Mouse (Mus musculus) midbrain, embryonic 13.5 days (tissue): ENCODE measurements at regions not wholly inside any gene's neighbourhood (a gene's known extent, or its start where the extent isn't known, plus 50 kb on each side); places are given as distances from the start of the nearest gene placed in this dataset.

Experiments used
- ATAC-seq: fragments of 200-750 bp; cut with Nextera tagmentation; 2 replicates; pipeline ENCODE4 v1.8.0; 2017; ENCODE audit warnings: mild to moderate bottlenecking, moderate TSS enrichment, moderate library complexity
- H3K27ac ChIP-seq: fragments of 300-500 bp; sonication (generic); 2 replicates; pipeline ENCODE4 v1.5.1; 2015; ENCODE audit warnings: inconsistent platforms, mild to moderate bottlenecking, moderate library complexity
- H3K27me3 ChIP-seq: fragments of 300-500 bp; sonication (generic); 2 replicates; pipeline ENCODE4 v1.6.1; 2015; ENCODE audit warnings: mild to moderate bottlenecking, inconsistent platforms
- H3K36me3 ChIP-seq: fragments of 300-500 bp; sonication (generic); 2 replicates; pipeline ENCODE4 v1.6.1; 2015; ENCODE audit warnings: mild to moderate bottlenecking, inconsistent platforms
- H3K4me1 ChIP-seq: fragments of 300-500 bp; sonication (generic); replicated peaks from 2 replicates; pipeline ENCODE4 v1.6.1; 2015; ENCODE audit warnings: inconsistent platforms
- H3K4me2 ChIP-seq: fragments of 300-500 bp; sonication (generic); replicated peaks from 2 replicates; pipeline ENCODE4 v1.6.1; 2015; ENCODE audit warnings: moderate library complexity, mild to moderate bottlenecking, inconsistent platforms
- H3K4me3 ChIP-seq: fragments of 300-500 bp; sonication (generic); replicated peaks from 2 replicates; pipeline ENCODE4 v1.5.1; 2015; ENCODE audit warnings: mild to moderate bottlenecking, inconsistent platforms
- H3K9ac ChIP-seq: fragments of 300-500 bp; sonication (generic); replicated peaks from 2 replicates; pipeline ENCODE4 v1.6.1; 2015; ENCODE audit warnings: mild to moderate bottlenecking, inconsistent platforms
- H3K9me3 ChIP-seq: fragments of 300-500 bp; sonication (generic); 2 replicates; pipeline ENCODE4 v1.6.1; 2016; ENCODE audit warnings: mild to moderate bottlenecking, inconsistent platforms
- WGBS: fragments of 180-500 bp; shearing (Covaris S2); methylation state at CpG from one replicate; pipeline ENCODE4 v1.1.7; 2015; 5-methylcytosine and 5-hydroxymethylcytosine counted together

DNA sequence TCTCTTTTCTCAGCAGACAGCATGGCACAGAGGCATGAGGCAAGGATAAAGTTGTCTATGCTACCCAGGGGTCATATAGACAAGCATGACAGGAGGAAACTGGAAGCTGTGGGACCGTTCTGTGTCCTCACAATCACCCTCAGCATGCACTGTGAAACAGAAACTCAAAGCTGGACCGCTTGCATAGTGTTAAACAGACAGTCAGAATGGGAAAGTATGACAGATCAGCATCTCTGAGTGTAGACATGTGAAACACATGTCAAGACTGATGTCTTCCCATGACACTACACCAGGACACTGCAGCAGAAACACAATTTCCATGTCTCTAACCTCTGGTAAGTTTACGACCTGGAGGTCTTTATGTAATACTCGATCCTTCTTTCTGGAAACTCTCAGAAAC is 330.9 kb upstream of the Intu start:
- ATAC-seq = no peak
- 93% methylated on average over 4 of the region's 4 CpGs for whole genome bisulfite sequencing

DNA sequence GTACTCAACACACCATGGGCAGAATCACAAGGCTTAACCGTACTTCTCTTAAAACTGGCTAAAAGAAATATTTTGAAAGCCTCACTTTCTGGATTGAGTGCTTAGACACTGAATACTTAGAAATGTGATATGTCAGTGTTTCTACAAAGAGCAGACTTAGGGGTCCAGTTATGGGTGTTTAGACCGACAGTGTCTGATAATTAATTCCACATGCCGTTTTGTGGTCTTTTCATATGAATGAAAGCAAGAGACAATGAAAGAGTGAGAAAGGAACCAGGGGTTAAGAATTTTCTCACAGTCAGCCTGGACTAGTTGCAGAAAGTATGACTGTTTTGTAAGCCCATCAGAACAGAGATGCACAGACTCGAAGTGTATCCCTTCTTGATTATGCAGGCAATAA is 324.8 kb upstream of the Intu start:
- Histone ChIP-seq H3K27ac (no peak overlapping the region), H3K27me3 (no peaks in the 10 kb centered on the region), H3K4me3 (no peak overlapping the region), H3K4me1 (no peaks in the 10 kb centered on the region), H3K9me3 (no peaks in the 10 kb centered on the region), H3K36me3 (no peaks in the 10 kb centered on the region), H3K9ac (no peak overlapping the region), H3K4me2 (no peak overlapping the region)
- ATAC-seq = no peak
- WGBS = 52% methylated on average over 4 of the region's 4 CpGs

More for the DNA sequence above, 330.9 kb upstream of the Intu start:
- H3K27me3 ChIP-seq = no peaks in the 10 kb centered on the region
- no peaks in the 10 kb centered on the region for H3K36me3 ChIP-seq
- no peaks in the 10 kb centered on the region for H3K9me3 ChIP-seq
- H3K9ac ChIP-seq = no peak overlapping the region
- no peak overlapping the region for H3K27ac ChIP-seq
- no peaks in the 10 kb centered on the region for H3K4me1 ChIP-seq
- no peak overlapping the region for H3K4me2 ChIP-seq
- H3K4me3 ChIP-seq = no peak overlapping the region

DNA sequence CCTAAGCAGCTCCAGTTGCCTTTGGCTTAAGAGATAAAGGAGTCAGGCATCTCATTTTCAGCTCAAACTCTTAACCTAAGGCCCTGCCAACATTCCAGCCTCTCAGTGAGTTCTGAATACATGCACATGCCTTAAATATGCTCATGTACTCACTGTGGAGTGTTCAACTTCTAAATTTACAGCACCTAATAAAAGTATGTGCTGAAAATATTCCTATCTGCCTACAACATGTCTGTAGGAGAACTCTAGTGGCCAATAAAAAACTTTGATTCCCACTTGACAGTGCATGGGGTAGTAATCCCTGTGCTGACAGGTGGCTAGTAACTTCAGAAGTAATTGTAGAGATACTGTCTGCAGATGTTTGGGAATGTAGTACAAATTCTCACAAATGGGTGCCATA is 319.3 kb upstream of the Intu start:
- Histone ChIP-seq H3K9me3 (no peaks in the 10 kb centered on the region), H3K27me3 (no peaks in the 10 kb centered on the region), H3K36me3 (no peaks in the 10 kb centered on the region), H3K9ac (no peak overlapping the region), H3K27ac (no peak overlapping the region), H3K4me2 (no peak overlapping the region), H3K4me1 (no peaks in the 10 kb centered on the region), H3K4me3 (no peak overlapping the region)
- no peak for ATAC-seq

DNA sequence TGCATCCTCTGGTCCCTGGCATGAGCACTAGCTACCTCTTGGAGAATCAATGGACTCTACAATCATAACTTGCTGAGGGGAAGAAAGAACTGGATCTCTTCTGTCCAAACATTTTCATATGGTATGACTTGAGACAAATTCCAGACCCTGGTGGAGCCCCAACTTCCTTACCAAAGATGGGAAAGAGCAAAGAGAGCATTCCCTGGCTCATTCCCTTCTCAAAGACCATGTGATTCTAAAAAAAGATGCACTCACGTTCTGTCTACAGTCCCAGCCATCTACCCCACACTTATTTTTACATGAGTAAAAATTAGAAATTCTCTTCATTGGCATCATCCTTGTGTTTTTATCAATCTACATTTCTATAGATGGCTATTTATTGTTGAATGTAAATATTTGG is 304.3 kb upstream of the Intu start:
- Histone ChIP-seq H3K9ac (no peak overlapping the region), H3K9me3 (no peaks in the 10 kb centered on the region), H3K4me3 (no peak overlapping the region), H3K36me3 (no peaks in the 10 kb centered on the region), H3K27me3 (no peaks in the 10 kb centered on the region), H3K4me1 (no peaks in the 10 kb centered on the region), H3K4me2 (no peak overlapping the region), H3K27ac (no peak overlapping the region)
- 84% methylated on average over 1 of the region's 1 CpGs for WGBS
- ATAC-seq = no peak

DNA sequence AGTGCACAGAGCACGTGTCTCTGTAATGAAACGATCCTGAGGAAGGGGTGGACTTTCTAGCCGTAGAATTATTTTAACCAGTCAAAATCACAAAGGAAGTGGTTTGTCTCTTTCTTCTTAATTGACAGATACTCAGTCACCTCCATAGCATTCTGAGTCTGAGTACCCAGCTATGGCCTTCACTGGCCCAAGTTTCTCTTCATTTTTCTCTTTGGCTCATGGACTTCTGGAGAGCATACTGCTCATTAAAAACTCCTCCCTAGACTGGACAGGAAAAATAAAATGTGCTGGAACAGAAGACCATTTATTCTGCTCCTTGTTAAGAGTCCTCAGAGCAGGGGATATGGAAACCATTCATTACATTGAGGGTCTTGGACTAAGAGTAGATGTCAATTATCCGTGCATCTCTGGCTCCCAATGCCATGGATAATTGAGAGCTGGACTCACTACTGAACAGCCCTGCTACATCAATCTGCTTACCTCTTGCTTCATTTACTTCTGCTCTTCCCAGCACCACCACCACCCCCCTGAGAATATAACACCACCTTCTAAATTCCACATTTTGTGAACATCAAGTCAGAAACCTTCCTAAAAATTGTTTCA is 287.5 kb upstream of the Intu start:
- no peak overlapping the region for H3K27ac ChIP-seq
- no peak for ATAC-seq
- H3K4me2 ChIP-seq = no peak overlapping the region
- 83% methylated on average over 4 of the region's 4 CpGs for WGBS
- no peak overlapping the region for H3K4me3 ChIP-seq
- no peak overlapping the region for H3K9ac ChIP-seq
- no peaks in the 10 kb centered on the region for H3K4me1 ChIP-seq
- H3K9me3 ChIP-seq = no peaks in the 10 kb centered on the region
- no peaks in the 10 kb centered on the region for H3K36me3 ChIP-seq
- H3K27me3 ChIP-seq = no peaks in the 10 kb centered on the region

DNA sequence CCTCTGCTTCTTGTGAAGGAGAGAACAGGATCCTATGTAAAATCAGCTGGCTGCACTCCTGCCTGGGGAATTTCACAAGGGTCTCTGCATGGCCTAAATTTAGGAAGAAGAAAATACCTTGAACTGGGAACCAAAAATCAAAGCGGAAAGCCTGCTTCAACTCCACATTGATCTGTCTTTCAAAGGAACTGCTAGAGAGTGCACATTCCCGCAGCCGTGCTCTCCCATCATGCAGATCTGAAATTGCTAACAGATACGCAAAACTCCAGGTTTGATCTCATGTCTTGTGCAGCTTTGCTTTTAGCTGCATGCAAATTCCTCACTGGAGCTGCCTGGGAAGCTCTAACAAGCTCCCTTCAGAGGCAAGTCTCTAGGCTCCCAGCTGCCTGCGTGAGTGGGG is 276.7 kb upstream of the Intu start:
- Histone ChIP-seq H3K4me3 (no peak overlapping the region), H3K9ac (no peak overlapping the region), H3K4me1 (no peaks in the 10 kb centered on the region), H3K27ac (no peak overlapping the region), H3K4me2 (no peak overlapping the region), H3K27me3 (no peaks in the 10 kb centered on the region), H3K9me3 (no peaks in the 10 kb centered on the region), H3K36me3 (no peaks in the 10 kb centered on the region)
- ATAC-seq = no peak
- 61% methylated on average over 5 of the region's 5 CpGs for WGBS

DNA sequence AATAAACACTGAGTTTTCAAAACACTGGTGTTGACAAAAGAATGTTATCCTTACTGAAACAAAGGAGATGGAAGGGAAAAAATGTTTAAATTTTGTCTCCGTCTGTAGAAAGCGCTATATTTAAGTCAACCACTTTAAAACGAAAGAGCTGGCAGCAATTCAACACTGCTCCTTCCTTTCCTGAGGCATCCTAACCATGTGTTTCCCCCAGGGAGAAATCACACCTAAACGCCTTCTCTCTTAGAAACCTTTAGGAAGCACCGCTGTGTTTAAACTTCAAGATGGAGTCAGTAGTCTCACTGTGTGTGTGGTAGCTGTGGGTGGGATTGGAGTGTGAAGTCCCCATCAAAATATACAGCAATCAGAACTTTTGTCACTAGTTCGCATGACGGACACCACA is 268.6 kb upstream of the Intu start:
- Histone ChIP-seq H3K36me3 (no peaks in the 10 kb centered on the region), H3K4me3 (no peak overlapping the region), H3K4me2 (no peak overlapping the region), H3K9ac (no peak overlapping the region), H3K4me1 (no peaks in the 10 kb centered on the region), H3K9me3 (no peaks in the 10 kb centered on the region), H3K27ac (no peak overlapping the region), H3K27me3 (no peaks in the 10 kb centered on the region)
- 93% methylated on average over 7 of the region's 7 CpGs for WGBS
- no peak for ATAC-seq

DNA sequence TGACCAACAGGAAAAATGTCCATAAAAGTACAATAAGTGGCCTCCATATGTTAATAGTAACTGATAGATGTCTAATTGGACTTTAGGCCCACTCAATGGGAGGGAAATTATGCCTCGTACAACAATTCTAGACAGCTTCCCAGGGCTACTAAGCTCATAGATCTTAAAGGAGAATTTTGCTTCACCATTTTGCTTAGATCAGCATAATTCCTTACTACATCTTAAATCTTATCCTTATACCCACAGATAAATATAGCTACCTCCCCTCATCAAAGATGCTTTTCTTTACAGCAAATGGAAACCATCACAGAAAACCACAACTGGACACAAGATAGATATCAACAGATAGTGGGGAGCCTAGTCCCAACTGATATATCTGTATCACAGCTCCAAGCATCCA is 263.6 kb upstream of the Intu start:
- Histone ChIP-seq H3K27me3 (no peaks in the 10 kb centered on the region), H3K27ac (no peak overlapping the region), H3K4me2 (no peak overlapping the region), H3K4me1 (no peaks in the 10 kb centered on the region), H3K36me3 (no peaks in the 10 kb centered on the region), H3K9me3 (no peaks in the 10 kb centered on the region), H3K4me3 (no peak overlapping the region), H3K9ac (no peak overlapping the region)
- ATAC-seq = no peak
- 89% methylated on average over 1 of the region's 1 CpGs for WGBS

DNA sequence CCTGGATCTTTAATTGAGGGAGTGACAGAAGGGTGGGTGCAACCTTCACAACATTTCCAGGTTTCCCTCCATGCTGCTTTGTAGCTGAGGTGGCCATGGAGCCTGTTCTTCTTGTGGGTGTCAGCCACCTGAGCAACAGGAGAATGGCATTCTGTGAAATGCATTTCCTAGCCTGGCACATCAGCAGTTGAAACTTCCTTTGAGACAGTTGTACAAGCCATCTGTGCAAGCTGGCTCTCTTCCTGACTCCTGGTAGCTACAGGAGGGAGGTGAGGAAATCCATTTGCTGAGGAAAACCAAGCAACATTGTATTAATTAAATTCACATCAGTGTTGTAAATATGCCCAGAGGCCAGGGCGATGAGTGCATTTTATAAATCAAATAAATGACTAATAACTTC is 248.2 kb upstream of the Intu start:
- Histone ChIP-seq H3K27ac (no peak overlapping the region), H3K9ac (no peak overlapping the region), H3K36me3 (no peaks in the 10 kb centered on the region), H3K9me3 (no peaks in the 10 kb centered on the region), H3K4me3 (no peak overlapping the region), H3K27me3 (no peaks in the 10 kb centered on the region), H3K4me2 (no peak overlapping the region), H3K4me1 (no peaks in the 10 kb centered on the region)
- ATAC-seq = no peak
- 94% methylated on average over 1 of the region's 1 CpGs for WGBS

DNA sequence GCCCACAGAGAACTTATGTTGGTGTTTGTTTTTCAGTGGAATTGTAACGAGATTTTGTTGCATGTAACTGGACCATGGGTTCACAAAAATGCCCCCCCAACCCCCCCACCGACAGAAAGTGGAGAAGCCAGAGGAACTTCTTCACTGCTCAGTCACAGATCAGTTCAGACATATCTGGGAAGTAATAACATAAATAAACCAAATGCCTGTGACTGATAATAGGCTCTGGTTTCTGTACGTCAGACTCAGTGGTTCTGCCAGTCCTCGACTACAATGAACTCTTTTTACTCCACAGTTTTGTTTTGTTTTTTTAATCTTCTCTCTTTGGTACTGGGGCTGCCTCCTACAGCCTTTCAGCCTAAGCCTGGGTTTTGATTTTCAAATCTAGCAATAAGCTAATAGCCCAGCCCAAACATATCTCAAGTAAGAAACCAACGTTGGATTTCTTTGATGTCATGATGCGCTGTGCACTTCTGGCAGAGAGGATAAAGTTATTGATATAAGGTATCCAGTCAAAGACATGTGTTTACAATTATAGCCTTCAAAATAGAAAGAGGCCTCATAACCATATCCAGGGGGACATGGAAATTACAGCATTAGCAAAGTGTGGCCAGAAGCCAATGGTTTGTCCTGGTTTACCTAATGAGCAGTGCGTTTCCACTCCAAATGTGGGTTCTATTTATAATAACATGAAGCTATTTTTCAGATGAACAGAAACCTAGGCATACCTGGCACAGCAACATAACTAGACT is 244.0 kb upstream of the Intu start:
- no peaks in the 10 kb centered on the region for H3K4me1 ChIP-seq
- H3K36me3 ChIP-seq = no peaks in the 10 kb centered on the region
- H3K9me3 ChIP-seq = no peaks in the 10 kb centered on the region
- H3K27me3 ChIP-seq = no peaks in the 10 kb centered on the region
- 72% methylated on average over 7 of the region's 7 CpGs for WGBS
- H3K9ac ChIP-seq = no peak overlapping the region
- H3K27ac ChIP-seq = no peak overlapping the region
- H3K4me2 ChIP-seq = no peak overlapping the region
- H3K4me3 ChIP-seq = no peak overlapping the region
- no peak for ATAC-seq

DNA sequence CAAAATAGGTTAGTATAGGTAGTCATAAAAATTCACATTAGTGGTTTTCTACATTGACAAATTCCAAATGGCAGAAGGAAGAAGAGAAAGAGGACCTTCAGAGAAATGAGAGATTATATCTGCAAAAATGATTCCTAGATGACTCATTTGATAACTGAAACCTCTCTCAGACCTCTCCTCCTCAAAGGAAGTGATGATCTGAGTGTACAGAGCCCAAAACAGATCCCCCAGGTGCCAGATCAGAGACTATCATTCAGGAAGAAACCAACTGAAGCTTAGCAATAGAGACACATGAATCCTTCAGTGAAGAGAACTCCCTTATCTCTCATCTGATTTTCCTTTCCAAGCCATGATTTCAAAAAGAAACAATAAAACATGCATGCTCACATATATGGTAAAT is 234.0 kb upstream of the Intu start:
- Histone ChIP-seq H3K27me3 (no peaks in the 10 kb centered on the region), H3K4me1 (no peaks in the 10 kb centered on the region), H3K4me2 (no peak overlapping the region), H3K36me3 (no peaks in the 10 kb centered on the region), H3K27ac (no peak overlapping the region), H3K9ac (no peak overlapping the region), H3K9me3 (no peaks in the 10 kb centered on the region), H3K4me3 (no peak overlapping the region)
- ATAC-seq = no peak

DNA sequence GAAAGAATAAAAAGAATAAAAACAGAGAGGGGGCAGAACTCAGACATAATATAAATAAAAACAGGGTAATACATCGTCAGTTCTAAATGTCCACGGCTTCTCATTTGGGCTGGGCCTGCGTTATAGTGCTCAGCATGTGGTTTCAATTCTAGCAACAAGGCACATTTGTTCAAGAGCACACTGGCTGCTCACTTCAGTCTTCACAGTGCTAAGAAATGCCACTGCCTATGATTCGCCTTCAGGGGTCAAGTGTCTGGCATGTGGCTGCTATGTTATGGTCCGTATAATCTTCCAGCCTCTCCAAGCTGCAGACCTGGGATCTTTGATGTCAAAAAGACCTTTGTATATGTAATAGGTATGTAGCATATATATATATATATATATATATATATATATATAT is 210.8 kb upstream of the Intu start:
- Histone ChIP-seq H3K27ac (no peak overlapping the region), H3K9ac (no peak overlapping the region), H3K9me3 (no peaks in the 10 kb centered on the region), H3K36me3 (no peaks in the 10 kb centered on the region), H3K4me1 (no peaks in the 10 kb centered on the region), H3K4me2 (no peak overlapping the region), H3K27me3 (no peaks in the 10 kb centered on the region), H3K4me3 (no peak overlapping the region)
- ATAC-seq = no peak
- WGBS = 84% methylated on average over 5 of the region's 5 CpGs
